Mouse (Mus musculus) adrenal gland, postnatal 4 days (tissue): ENCODE results near the gene Eda. TPM values are rescaled to one million over a fixed set of nuclear protein-coding genes. Genes with fewer than 3 reads are reported as not detected.
A peak's percentile ranks its signal among the peaks of the same experiment; 100 is the strongest.
"Not testable (repeated sequence)": the region's sequence is repeated elsewhere in the genome, so short reads cannot be mapped to it uniquely, and the experiment has no call there.

ENCODE experiments used
- DNase-seq, 2 experiments: peaks; one replicate each; pipeline ENCODE4 v3.0.0; 2021 to 2022; ENCODE audit warnings: low spot score in 2 of 2, mixed read lengths in 2 of 2
- microRNA-seq: library from miRNA; unstranded; fragments of <30 nt; microRNA quantifications from one replicate; pipeline ENCODE4 v1.2.0, GENCODE M21; 2021
- total RNA-seq, 2 experiments: library from RNA; stranded (reverse); gene quantifications; 2 replicates each; pipeline ENCODE4 v1.2.3; 2021

Eda gene
- total RNA-seq, 2 experiments from 2014 or later = 11.4 to 14.4 TPM

GRCm38 (mm10) chrX:100401657-100402056, 426.3 kb downstream of the Eda start:
- no peak for DNase-seq

GRCm38 (mm10) chrX:100409245-100409644, 433.8 kb downstream of the Eda start:
- DNase-seq = no peak

- DNase-seq = no peak
These were observed 453.3 kb downstream of the Eda start, which contains the start of gene Otud6a for GRCm38 (mm10) chrX:100428693-100429092. Otud6a (plus strand) TSS chrX:100429013.

- no peak for DNase-seq
These were observed 456.9 kb downstream of the Eda start for GRCm38 (mm10) chrX:100432311-100432710.

GRCm38 (mm10) chrX:100442617-100443016, 467.2 kb downstream of the Eda start, which contains the start of gene Awat2:
Awat2 (minus strand) TSS chrX:100442717.
- not testable (repeated sequence) for DNase-seq

GRCm38 (mm10) chrX:100443532-100443931, 468.1 kb downstream of the Eda start:
- DNase-seq = no peak

Small RNA genes within 50 kb of the gene (microRNA-seq; reads per million reads assigned to microRNA genes)
- gene Mir676 = 1,685 reads per million, percentile 80 among the genes with 10 or more reads in this experiment

Other genes with a start within 250 kb of the Eda start
- 1 to 10 TPM; 2.7 to 3.5 TPM for gene Tmem28, start 154.6 kb upstream of the Eda start, total RNA-seq